Mouse (Mus musculus) stomach, embryonic 15.5 days (tissue): ENCODE measurements around the gene 6030468B19Rik. TPM values are rescaled to one million over a fixed set of nuclear protein-coding genes. Genes with fewer than 3 reads are reported as not detected.

Experiments
- ATAC-seq: fragments of 200-750 bp; cut with Nextera tagmentation; 2 replicates; pipeline ENCODE4 v1.8.0; 2017; ENCODE audit warnings: low read depth, moderate number of reproducible peaks, moderate TSS enrichment; ENCODE audit not compliant: insufficient read depth, low FRiP score
- H3K27ac ChIP-seq: fragments of 300-500 bp; sonication (generic); 2 replicates; pipeline ENCODE4 v1.5.1; 2015; ENCODE audit warnings: mild to moderate bottlenecking, inconsistent platforms
- H3K27me3 ChIP-seq: fragments of 300-500 bp; sonication (generic); replicated peaks from 2 replicates; pipeline ENCODE4 v1.6.1; 2015; ENCODE audit warnings: inconsistent platforms
- H3K36me3 ChIP-seq: fragments of 300-500 bp; sonication (generic); 2 replicates; pipeline ENCODE4 v1.6.1; 2015; ENCODE audit warnings: inconsistent platforms
- H3K4me1 ChIP-seq: fragments of 300-500 bp; sonication (generic); 2 replicates; pipeline ENCODE4 v1.6.1; 2015; ENCODE audit warnings: inconsistent platforms
- H3K4me2 ChIP-seq: fragments of 300-500 bp; sonication (generic); 2 replicates; pipeline ENCODE4 v1.6.1; 2015; ENCODE audit warnings: mild to moderate bottlenecking, inconsistent platforms
- H3K4me3 ChIP-seq: fragments of 300-500 bp; sonication (generic); replicated peaks from 2 replicates; pipeline ENCODE4 v1.5.1; 2015; ENCODE audit warnings: inconsistent platforms
- H3K9ac ChIP-seq: fragments of 300-500 bp; sonication (generic); 2 replicates; pipeline ENCODE4 v1.6.1; 2015; ENCODE audit warnings: inconsistent platforms
- H3K9me3 ChIP-seq: fragments of 300-500 bp; sonication (generic); 2 replicates; pipeline ENCODE4 v1.6.1; 2016; ENCODE audit warnings: inconsistent platforms
- WGBS: fragments of 180-500 bp; shearing (Covaris S2); methylation state at CpG from one replicate; pipeline ENCODE4 v1.1.7; 2015; 5-methylcytosine and 5-hydroxymethylcytosine counted together
- polyA plus RNA-seq: library from polyadenylated mRNA; unstranded; fragments of >200 nt; fragmentation: Nextera tagmentation; extraction: Ambion mirVana; gene quantifications from 2 replicates; pipeline ENCODE4 v1.2.1, GENCODE M21; 2015

Gene 6030468B19Rik
- polyA plus RNA-seq: 2.0 and 7.2 TPM in 2 replicates

DNA sequence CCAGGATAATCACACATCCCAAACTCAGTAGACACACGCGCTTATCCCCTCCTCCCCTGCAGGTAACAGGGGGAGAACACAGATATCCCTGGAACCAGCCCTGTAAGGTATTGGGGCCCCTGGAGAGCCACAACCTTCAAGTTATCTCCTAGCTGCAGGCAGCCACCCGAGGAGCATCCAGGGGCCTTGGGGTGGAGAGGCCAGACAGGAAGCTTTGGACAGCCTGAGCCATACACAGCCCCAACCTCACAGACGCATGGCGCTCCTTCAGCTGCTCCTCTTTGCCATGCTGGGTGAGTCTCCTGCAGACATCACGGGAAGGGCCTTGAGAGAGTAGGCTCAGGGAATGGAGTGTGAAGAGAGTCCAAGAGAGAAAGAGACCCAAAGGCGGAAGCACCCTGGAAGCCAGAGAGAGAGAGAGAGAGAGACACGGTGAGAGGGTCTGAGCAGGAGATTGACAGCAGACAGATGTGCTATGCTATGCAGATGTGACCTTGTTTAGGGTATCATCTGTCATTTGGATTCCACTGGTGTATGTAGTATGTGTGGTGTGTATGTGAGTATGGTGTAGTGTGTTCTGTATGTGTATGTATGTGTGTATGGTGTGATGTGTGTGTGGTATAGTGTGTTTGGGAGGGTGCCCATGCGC is at the start of gene 6030468B19Rik:
6030468B19Rik (plus strand) TSS at position 150 of the 649 bp plus-strand sequence.
- H3K4me1 ChIP-seq: peaks cover 12% of the 10 kb centered on the region
- no peak within 1 kb of the TSS for H3K9ac ChIP-seq
- no peaks in the 10 kb centered on the region for H3K9me3 ChIP-seq
- H3K4me3 ChIP-seq: 0 out of 2 replicates have a peak within 1 kb of the TSS, but pooled peaks have one; percentile 5
- WGBS: 45% methylated on average over 9 of the region's 9 CpGs
- no peak within 1 kb of the TSS for H3K4me2 ChIP-seq
- H3K36me3 ChIP-seq: no peaks in the 10 kb centered on the region
- no peak within 1 kb of the TSS for H3K27ac ChIP-seq
- no peaks in the 10 kb centered on the region for H3K27me3 ChIP-seq
- peak; percentile 90 for ATAC-seq

DNA sequence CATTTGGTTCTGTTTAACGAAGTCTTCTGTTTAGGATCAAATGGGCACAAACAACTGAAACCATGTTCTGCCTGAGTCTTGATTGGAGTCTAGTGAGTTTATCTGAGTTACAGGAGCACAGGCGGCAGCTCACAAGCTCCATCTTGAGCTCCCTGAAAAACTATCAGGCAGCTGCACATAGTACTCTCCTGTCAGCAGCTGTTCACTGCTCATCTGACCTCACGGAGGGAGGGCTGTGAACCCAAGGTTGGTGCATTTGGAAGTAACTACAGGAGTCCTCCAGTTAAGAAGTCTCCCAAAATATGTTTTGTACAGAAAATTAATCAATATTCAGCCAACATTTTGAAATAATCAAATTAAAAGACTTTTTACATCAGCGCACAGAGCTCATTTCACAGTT is 48.8 kb upstream of the 6030468B19Rik start:
- Histone ChIP-seq H3K4me3 (no peak overlapping the region), H3K27me3 (no peaks in the 10 kb centered on the region), H3K4me1 (no peaks in the 10 kb centered on the region), H3K9me3 (no peaks in the 10 kb centered on the region), H3K4me2 (no peak overlapping the region), H3K9ac (no peak overlapping the region), H3K36me3 (peaks cover 26% of the 10 kb centered on the region), H3K27ac (no peak overlapping the region)
- WGBS: 86% methylated on average over 4 of the region's 4 CpGs
- ATAC-seq: no peak

DNA sequence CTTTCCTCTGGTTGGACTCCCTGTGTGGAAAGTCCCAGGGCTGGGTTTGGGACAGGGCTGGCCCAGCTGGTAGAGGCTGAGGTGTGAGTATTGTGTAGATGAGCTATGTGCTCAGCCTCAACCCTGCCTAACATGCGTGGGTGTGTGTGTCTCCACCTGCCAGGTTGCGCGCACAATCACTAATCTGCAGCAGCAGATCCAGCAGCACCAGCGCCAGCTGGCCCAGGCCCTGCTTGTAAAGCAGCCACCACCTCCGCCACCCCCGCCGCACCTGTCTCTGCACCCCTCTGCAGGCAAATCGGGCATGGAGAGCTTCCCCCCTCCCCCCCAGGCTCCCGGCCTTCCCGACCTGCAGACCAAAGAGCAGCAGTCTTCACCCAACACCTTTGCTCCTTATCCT is 48.0 kb upstream of the 6030468B19Rik start:
- Histone ChIP-seq H3K36me3 (peaks cover 32% of the 10 kb centered on the region), H3K9ac (no peak overlapping the region), H3K27me3 (no peaks in the 10 kb centered on the region), H3K27ac (no peak overlapping the region), H3K4me1 (no peaks in the 10 kb centered on the region), H3K4me3 (no peak overlapping the region), H3K4me2 (no peak overlapping the region), H3K9me3 (no peaks in the 10 kb centered on the region)
- WGBS: 94% methylated on average over 9 of the region's 10 CpGs
- no peak for ATAC-seq

DNA sequence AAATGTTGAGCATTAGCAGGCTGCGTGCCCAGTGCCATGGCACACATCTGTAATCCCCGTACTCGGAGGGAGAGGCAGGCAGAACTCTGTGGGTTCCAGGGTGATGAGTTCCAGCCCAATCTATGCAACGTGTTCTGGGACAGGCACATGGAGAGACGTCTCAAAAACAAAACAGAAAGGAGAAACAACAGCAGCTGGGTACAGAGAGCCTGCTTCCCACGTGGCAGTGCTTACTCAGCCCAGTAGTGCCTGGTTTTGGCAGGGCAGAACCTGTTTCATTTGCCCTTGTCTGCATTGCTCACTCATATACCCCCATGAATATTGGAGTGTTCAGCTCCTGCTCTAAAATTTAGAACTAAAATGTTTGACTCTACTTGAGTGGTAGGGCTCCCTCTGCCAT is 45.9 kb upstream of the 6030468B19Rik start:
- H3K9ac ChIP-seq: no peak overlapping the region
- H3K9me3 ChIP-seq: no peaks in the 10 kb centered on the region
- no peak overlapping the region for H3K4me3 ChIP-seq
- ATAC-seq: no peak
- H3K4me2 ChIP-seq: no peak overlapping the region
- 84% methylated on average over 6 of the region's 6 CpGs for WGBS
- peaks cover 41% of the 10 kb centered on the region for H3K36me3 ChIP-seq
- H3K27ac ChIP-seq: no peak overlapping the region
- H3K27me3 ChIP-seq: no peaks in the 10 kb centered on the region
- no peaks in the 10 kb centered on the region for H3K4me1 ChIP-seq

DNA sequence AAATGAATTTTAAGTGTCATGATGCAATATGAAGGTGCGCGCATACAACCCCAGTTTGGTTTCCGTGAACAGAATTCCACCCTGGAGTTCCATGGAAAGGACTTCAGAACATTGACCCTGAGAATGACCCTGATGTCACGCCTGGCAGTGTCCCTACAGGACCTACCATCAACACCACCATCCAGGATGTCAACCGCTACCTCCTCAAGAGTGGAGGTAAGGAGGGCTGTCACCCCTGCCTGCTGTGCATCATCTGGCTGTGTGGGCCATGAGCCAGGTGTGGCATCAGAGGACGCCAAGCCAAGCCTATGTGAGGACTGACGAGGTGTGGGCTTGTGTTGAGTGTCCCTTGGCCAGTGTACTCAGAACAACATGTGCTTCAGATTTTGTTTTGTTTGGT is 41.6 kb upstream of the 6030468B19Rik start:
- ATAC-seq: no peak
- Histone ChIP-seq H3K4me3 (no peak overlapping the region), H3K4me2 (no peak overlapping the region), H3K27me3 (no peaks in the 10 kb centered on the region), H3K4me1 (no peaks in the 10 kb centered on the region), H3K9ac (no peak overlapping the region), H3K36me3 (peaks cover 66% of the 10 kb centered on the region), H3K9me3 (no peaks in the 10 kb centered on the region), H3K27ac (no peak overlapping the region)
- WGBS: 95% methylated on average over 7 of the region's 7 CpGs

DNA sequence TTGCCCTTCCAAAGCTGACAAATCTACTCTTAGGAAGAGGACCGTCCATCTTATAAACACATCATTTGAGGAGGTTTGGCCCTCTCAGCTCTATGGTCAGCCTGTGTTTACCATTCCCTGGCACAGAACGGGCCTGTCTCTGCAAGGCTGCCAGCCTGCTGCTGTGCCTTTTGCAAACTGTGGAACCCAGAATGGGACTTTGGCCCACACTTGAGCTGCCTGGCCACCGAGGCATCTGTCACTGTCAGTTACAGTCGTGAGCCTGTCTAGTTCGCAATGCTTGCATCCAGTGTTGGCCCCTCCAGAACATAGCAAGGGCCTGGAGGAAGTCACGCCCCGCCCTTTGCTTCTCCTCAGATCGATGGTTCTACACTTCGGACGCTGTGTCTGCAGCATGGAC is 38.2 kb upstream of the 6030468B19Rik start:
- no peaks in the 10 kb centered on the region for H3K4me1 ChIP-seq
- no peaks in the 10 kb centered on the region for H3K27me3 ChIP-seq
- peaks cover 60% of the 10 kb centered on the region for H3K36me3 ChIP-seq
- no peak overlapping the region for H3K4me2 ChIP-seq
- ATAC-seq: no peak
- no peak overlapping the region for H3K9ac ChIP-seq
- no peak overlapping the region for H3K4me3 ChIP-seq
- no peak overlapping the region for H3K27ac ChIP-seq
- WGBS: 86% methylated on average over 10 of the region's 10 CpGs
- H3K9me3 ChIP-seq: no peaks in the 10 kb centered on the region

DNA sequence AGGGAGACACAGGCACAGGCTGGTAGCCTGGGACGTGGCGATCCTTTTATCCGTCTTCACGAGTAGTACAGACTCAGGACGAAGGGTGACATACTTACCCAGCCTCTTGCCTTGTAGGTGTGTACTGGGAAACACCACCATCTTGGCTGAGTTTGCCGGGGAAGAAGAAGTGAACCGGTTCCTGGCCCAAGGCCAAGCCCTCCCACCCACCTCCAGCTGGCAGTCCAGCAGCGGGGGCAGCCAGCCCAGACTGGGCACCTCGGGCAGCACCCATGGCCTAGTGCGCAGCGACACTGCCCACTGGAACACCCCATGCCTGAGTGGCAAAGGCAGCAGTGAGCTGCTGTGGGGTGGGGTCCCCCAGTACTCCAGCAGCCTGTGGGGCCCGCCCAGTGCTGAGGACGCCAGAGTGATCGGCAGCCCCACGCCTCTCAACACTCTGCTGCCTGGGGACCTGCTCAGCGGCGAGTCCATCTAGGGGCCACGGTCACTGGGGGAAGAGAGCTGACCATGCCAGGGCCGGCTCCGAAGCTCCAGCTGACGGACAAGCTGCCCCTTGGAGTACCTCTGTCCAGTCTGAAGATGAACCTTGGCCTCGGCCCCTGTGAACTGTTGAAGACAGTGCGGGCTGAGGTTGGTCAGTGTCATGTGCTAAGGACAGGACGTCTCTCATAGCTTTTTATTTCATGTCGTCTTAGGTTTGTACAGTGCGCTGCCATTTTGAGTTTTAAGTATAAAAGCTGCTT is 36.9 kb upstream of the 6030468B19Rik start:
- 87% methylated on average over 26 of the region's 26 CpGs for WGBS
- Histone ChIP-seq H3K4me2 (no peak overlapping the region), H3K9me3 (no peaks in the 10 kb centered on the region), H3K4me1 (no peaks in the 10 kb centered on the region), H3K9ac (no peak overlapping the region), H3K4me3 (no peak overlapping the region), H3K36me3 (peaks cover 64% of the 10 kb centered on the region), H3K27me3 (no peaks in the 10 kb centered on the region), H3K27ac (no peak overlapping the region)
- ATAC-seq: no peak

DNA sequence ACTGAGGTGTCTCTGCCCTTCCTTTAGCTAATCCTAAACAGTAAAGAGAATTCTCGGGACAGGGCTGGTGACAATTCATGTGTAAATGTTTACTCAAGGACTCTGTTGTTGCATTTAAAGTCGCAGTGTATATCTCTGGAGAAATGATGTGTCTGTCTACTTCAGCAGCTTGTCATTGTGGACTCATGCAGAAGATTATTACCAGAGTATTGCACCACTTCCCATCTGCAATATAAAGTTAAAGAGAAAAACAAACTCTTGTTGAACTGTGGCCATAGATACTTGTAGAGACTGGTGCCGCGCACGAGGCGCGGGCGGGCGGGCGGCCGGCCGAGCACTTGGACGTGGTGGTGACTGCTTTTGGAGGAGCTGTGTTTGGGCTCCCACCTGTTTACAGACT is 35.7 kb upstream of the 6030468B19Rik start:
- ATAC-seq: no peak
- Histone ChIP-seq H3K36me3 (peaks cover 54% of the 10 kb centered on the region), H3K27ac (no peak overlapping the region)

DNA sequence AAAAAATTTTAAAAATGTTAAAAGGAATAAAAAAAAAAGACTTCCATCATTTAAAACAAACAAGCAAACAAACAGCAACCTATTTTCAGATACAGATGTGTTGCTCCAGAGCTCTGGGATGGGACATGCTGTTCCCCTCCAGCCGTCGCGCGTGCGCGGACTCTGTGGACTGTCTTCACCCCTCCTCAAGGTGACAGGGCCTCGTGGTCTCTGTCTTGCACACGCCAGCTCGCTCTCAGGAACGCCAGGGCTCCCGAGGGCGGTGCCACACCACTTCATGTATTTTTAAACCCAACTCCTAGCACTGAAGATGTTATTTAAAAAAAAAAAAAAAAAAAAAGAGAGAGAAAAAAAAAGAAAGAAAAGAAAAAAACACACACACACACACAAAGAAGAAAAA is 35.2 kb upstream of the 6030468B19Rik start:
- WGBS: 84% methylated on average over 12 of the region's 12 CpGs
- Histone ChIP-seq H3K4me3 (no peak overlapping the region), H3K27me3 (no peaks in the 10 kb centered on the region), H3K4me2 (no peak overlapping the region), H3K9me3 (no peaks in the 10 kb centered on the region), H3K4me1 (0 out of 2 replicates have a peak, but pooled peaks cover 3% of the 10 kb centered on the region), H3K36me3 (peaks cover 51% of the 10 kb centered on the region), H3K27ac (no peak overlapping the region), H3K9ac (no peak overlapping the region)
- no peak for ATAC-seq

More for the DNA sequence above, 35.7 kb upstream of the 6030468B19Rik start:
- Histone ChIP-seq H3K27me3 (no peaks in the 10 kb centered on the region), H3K4me3 (no peak overlapping the region), H3K4me2 (no peak overlapping the region), H3K9me3 (no peaks in the 10 kb centered on the region), H3K9ac (no peak overlapping the region), H3K4me1 (0 out of 2 replicates have a peak, but pooled peaks cover 3% of the 10 kb centered on the region)
- WGBS: 83% methylated on average over 13 of the region's 13 CpGs

DNA sequence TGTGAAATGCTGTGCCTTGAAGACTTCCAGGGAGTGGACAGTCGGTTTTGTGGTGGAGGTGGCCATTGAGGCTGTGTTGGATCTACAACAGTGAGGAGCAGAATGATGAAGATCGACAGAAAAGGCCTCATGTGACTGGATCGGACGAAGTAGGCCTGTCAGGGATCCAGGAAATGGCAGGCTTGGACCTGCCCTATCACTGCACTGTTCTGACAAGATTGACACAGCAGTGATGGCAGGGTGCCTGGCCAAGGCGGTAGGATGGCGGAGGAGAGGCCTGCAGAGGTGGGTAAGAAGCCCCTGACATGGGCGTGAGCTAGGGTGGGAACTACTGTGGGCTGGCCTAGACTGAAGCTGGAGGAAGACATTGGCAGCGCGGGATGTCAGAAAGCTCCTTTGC is 33.1 kb upstream of the 6030468B19Rik start:
- Histone ChIP-seq H3K9ac (no peak overlapping the region), H3K27ac (no peak overlapping the region), H3K36me3 (peaks cover 31% of the 10 kb centered on the region), H3K27me3 (no peaks in the 10 kb centered on the region), H3K4me2 (no peak overlapping the region), H3K9me3 (no peaks in the 10 kb centered on the region), H3K4me3 (no peak overlapping the region), H3K4me1 (peaks cover 4% of the 10 kb centered on the region; the same call in 1 of the 2 replicates)
- no peak for ATAC-seq
- WGBS: 87% methylated on average over 9 of the region's 9 CpGs

DNA sequence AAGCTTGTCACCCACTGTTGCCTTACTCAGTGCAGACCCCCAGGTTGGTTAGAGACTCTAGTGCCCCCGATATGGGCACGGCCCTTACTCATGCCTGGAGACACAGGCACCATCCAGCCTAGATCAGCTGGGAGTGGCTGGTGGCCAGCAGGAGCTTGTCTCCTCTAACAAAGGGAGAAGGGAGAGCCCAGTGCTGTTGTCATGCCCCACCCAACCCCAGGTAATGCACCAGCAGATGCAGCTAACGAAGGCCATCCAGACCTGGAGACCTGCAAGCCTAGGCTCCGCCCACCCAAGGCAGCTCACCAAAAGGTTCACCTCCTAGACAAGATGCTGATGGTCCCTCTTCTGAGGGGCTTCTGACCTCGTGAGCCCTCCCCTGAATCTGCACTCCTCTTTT is 32.1 kb upstream of the 6030468B19Rik start:
- H3K4me2 ChIP-seq: no peak overlapping the region
- H3K9me3 ChIP-seq: no peaks in the 10 kb centered on the region
- H3K4me3 ChIP-seq: no peak overlapping the region
- H3K27me3 ChIP-seq: no peaks in the 10 kb centered on the region
- peaks cover 21% of the 10 kb centered on the region for H3K36me3 ChIP-seq
- ATAC-seq: no peak
- 86% methylated on average over 5 of the region's 5 CpGs for WGBS
- no peak overlapping the region for H3K27ac ChIP-seq
- H3K4me1 ChIP-seq: peaks cover 8% of the 10 kb centered on the region
- no peak overlapping the region for H3K9ac ChIP-seq

DNA sequence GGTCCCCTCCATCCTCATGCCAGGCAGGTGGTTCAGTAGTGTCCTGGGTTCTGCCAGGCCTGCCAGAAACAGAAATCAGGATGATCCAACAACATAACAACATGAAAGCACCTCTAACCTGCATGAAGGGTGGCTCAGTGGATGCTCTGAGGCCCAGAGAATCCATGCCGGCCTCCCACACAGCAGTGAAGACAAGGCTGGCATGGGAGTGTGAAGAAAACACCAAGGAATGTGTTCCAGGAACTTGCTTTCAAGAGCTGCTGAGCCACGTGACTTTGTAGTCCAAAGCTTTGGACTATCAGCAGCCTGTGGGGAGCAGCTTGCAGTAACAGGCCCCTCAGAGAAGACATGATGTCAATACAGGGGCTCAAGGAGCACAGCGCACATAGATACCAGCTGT is 31.2 kb upstream of the 6030468B19Rik start:
- Histone ChIP-seq H3K27me3 (no peaks in the 10 kb centered on the region), H3K9ac (no peak overlapping the region), H3K27ac (no peak overlapping the region), H3K9me3 (no peaks in the 10 kb centered on the region), H3K4me1 (peaks cover 8% of the 10 kb centered on the region), H3K4me3 (no peak overlapping the region), H3K4me2 (no peak overlapping the region), H3K36me3 (peaks cover 12% of the 10 kb centered on the region)
- 91% methylated on average over 3 of the region's 3 CpGs for WGBS
- no peak for ATAC-seq
